Mouse (Mus musculus): ENCODE measurements around the gene Gm42957. TPM values are rescaled to one million over a fixed set of nuclear protein-coding genes. Genes with fewer than 3 reads are reported as not detected.

The Gm42957 gene
- total and polyA plus RNA-seq, 3 experiments: 0.08 to 0.11 TPM; not detected in 1

DNA sequence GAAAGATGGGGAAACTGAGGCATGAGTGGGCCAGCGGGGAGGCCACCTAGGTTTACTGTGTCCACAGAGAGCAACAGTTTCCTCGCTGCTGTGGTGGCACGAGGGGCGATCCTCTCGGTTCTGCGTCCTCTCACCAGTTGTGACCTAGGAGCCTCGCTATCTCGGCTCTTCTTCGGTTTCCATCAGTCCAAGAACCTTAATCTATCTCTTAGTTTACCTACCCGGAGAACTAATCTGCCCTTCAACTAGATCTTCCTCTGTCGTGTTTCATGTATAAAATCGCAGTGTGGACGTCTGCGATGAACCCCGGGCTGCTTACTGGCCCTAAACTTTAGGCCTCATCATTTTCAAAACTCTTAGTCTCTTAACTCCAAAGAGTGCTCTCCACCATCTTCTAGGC lies 632 bp downstream of the Gm42957 start:
- Histone ChIP-seq H3K9me3 (replicated peaks; ENCODE audit: low read length) (no peaks in the 10 kb centered on the region), H3K9ac (ENCODE audit: insufficient read depth, low read depth) (peak overlapping the region; percentile 89), H3K79me2 (replicated peaks; ENCODE audit: control insufficient read depth, extremely low read depth, insufficient read depth, poor library complexity, severe bottlenecking) (peaks cover 10% of the 10 kb centered on the region), H3K4me2 (ENCODE audit: insufficient read depth, low read depth, poor library complexity, severe bottlenecking) (peak overlapping the region; percentile 88), H3K36me3 (replicated peaks in 1 of 2; ENCODE audit: control insufficient read depth in 1 of 2, insufficient read depth in 1 of 2, low read length in 1 of 2) (peaks cover 29 to 66% of the 10 kb centered on the region in 2 experiments), H3K27ac (ENCODE audit: insufficient read depth, low read depth) (peak overlapping the region; percentile 26; the same call in 1 of the 2 replicates), H3K4me1 (ENCODE audit: control insufficient read depth in 1 of 2, insufficient read depth in 2 of 2) (peaks cover 6 to 30% of the 10 kb centered on the region in 2 experiments), H3K27me3 (replicated peaks) (no peaks in the 10 kb centered on the region), H3K4me3 (replicated peaks in 1 of 3; ENCODE audit: low read depth in 2 of 3, low read length in 2 of 3, poor library complexity in 1 of 3) (peak overlapping the region; percentile 67 to 91 (median 70))
- in situ Hi-C loops (cut with MboI; ENCODE audit: low pct_ligation_motif_present, low pct_unique_long_range_greater_than_20kb, low sequenced_read_pairs): no loop called here
- TF ChIP-seq E2F4 (IDR thresholded peaks at IDR 0.05; ENCODE audit: insufficient replicate concordance, low read depth, low read length) (no peak), RCOR1 (conservative IDR thresholded peaks at IDR 0.05; ENCODE audit: low read depth, low read length) (no peak), JUN (IDR thresholded peaks at IDR 0.05; ENCODE audit: insufficient read depth, low read depth, low read length) (no peak), ZMIZ1 (IDR thresholded peaks at IDR 0.05; ENCODE audit: low read depth, low read length) (no peak), POLR2AphosphoS2 (IDR thresholded peaks at IDR 0.05; ENCODE audit: low read depth, low read length) (no peak), UBTF (IDR thresholded peaks at IDR 0.05; ENCODE audit: low read depth, low read length) (no peak), NELFE (IDR thresholded peaks at IDR 0.05; ENCODE audit: low read depth, low read length) (no peak), ZC3H11A (IDR thresholded peaks at IDR 0.05; ENCODE audit: low read depth, low read length) (no peak), GABPA (IDR thresholded peaks at IDR 0.05; ENCODE audit: insufficient replicate concordance, low read depth, low read length) (no peak), PAX5 (IDR thresholded peaks at IDR 0.05; ENCODE audit: low read length) (no peak), MEF2A (IDR thresholded peaks at IDR 0.05; ENCODE audit: borderline replicate concordance, low read depth, low read length) (no peak), TCF12 (IDR thresholded peaks at IDR 0.05; ENCODE audit: low read depth, low read length) (no peak), USF2 (conservative IDR thresholded peaks at IDR 0.05; ENCODE audit: low read depth, low read length) (no peak), MAZ (IDR thresholded peaks at IDR 0.05; ENCODE audit: low read depth, low read length) (no peak), ELF1 (IDR thresholded peaks at IDR 0.05; ENCODE audit: low read depth, low read length) (no peak), MAFK (IDR thresholded peaks at IDR 0.05; ENCODE audit: insufficient replicate concordance, low read length) (no peak)
- no peak for DNase-seq (ENCODE audit: extremely low read depth)
- dilution Hi-C loops (cut with MboI; ENCODE audit: extremely low pct_ligation_motif_present, extremely low pct_unique_long_range_greater_than_20kb, low sequenced_read_pairs): no loop called here

DNA sequence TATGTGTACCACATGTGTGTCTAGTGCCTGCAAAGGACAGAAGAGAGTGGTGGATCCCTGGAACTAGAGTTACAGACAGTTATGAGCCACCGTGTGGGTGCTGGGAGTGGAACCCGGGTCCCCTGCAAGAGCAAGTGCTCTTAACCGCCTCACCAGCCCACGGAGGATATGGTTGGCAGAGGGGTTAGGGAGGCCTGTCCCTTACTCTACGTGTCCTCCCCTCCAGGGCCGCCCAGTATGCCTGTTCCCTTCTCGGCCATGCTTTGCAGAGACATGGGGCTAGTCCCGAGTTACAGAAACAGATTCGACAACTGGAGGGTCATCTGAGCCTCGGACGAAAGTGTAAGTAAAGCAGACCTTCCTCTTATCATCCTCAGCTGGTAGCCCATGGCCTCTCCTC lies 1.2 kb downstream of the Gm42957 start:
- Histone ChIP-seq H3K4me2 (ENCODE audit: insufficient read depth, low read depth, poor library complexity, severe bottlenecking) (peak overlapping the region; percentile 88), H3K79me2 (replicated peaks; ENCODE audit: control insufficient read depth, extremely low read depth, insufficient read depth, poor library complexity, severe bottlenecking) (peaks cover 7% of the 10 kb centered on the region), H3K9ac (ENCODE audit: insufficient read depth, low read depth) (peak overlapping the region; percentile 89), H3K4me1 (ENCODE audit: control insufficient read depth in 1 of 2, insufficient read depth in 2 of 2) (peaks cover 6 to 25% of the 10 kb centered on the region in 2 experiments), H3K27ac (ENCODE audit: insufficient read depth, low read depth) (0 out of 2 replicates have a peak overlapping the region, but pooled peaks have one; percentile 38), H3K36me3 (replicated peaks in 1 of 2; ENCODE audit: control insufficient read depth in 1 of 2, insufficient read depth in 1 of 2, low read length in 1 of 2) (peaks cover 24 to 66% of the 10 kb centered on the region in 2 experiments), H3K4me3 (replicated peaks in 1 of 3; ENCODE audit: low read depth in 2 of 3, low read length in 2 of 3, poor library complexity in 1 of 3) (peak overlapping the region; percentile 67 to 91 (median 70)), H3K9me3 (replicated peaks; ENCODE audit: low read length) (no peaks in the 10 kb centered on the region), H3K27me3 (replicated peaks) (no peaks in the 10 kb centered on the region)
- TF ChIP-seq PAX5 (IDR thresholded peaks at IDR 0.05; ENCODE audit: low read length) (no peak), JUN (IDR thresholded peaks at IDR 0.05; ENCODE audit: insufficient read depth, low read depth, low read length) (no peak), TCF12 (IDR thresholded peaks at IDR 0.05; ENCODE audit: low read depth, low read length) (no peak), TBP (conservative IDR thresholded peaks at IDR 0.05; ENCODE audit: low read depth, low read length) (no peak), JUND (conservative IDR thresholded peaks at IDR 0.05; ENCODE audit: low read depth, low read length) (no peak), UBTF (IDR thresholded peaks at IDR 0.05; ENCODE audit: low read depth, low read length) (no peak), KAT2A (IDR thresholded peaks at IDR 0.05; ENCODE audit: insufficient replicate concordance, low read length) (no peak), EP300 (IDR thresholded peaks at IDR 0.05; ENCODE audit: low read length) (no peak), MAZ (IDR thresholded peaks at IDR 0.05; ENCODE audit: low read depth, low read length) (no peak), ETS1 (conservative IDR thresholded peaks at IDR 0.05; ENCODE audit: low read depth, low read length) (no peak), E2F4 (IDR thresholded peaks at IDR 0.05; ENCODE audit: insufficient replicate concordance, low read depth, low read length) (no peak), MEF2A (IDR thresholded peaks at IDR 0.05; ENCODE audit: borderline replicate concordance, low read depth, low read length) (no peak)
- dilution Hi-C loops (cut with MboI; ENCODE audit: extremely low pct_ligation_motif_present, extremely low pct_unique_long_range_greater_than_20kb, low sequenced_read_pairs): no loop called here
- no peak for DNase-seq (ENCODE audit: extremely low read depth)
- in situ Hi-C loops (cut with MboI; ENCODE audit: low pct_ligation_motif_present, low pct_unique_long_range_greater_than_20kb, low sequenced_read_pairs): no loop called here
